Mouse (Mus musculus) right cerebral cortex, postnatal 25 days (tissue): ENCODE measurements around the gene Hsd17b2.
"Not testable (repeated sequence)": the region's sequence is repeated elsewhere in the genome, so short reads cannot be mapped to it uniquely, and the experiment has no call there.

Experiments used
- DNase-seq: peaks from one replicate; pipeline ENCODE4 v3.0.0; 2022

The Hsd17b2 gene

GRCm38 (mm10) chr8:117718152-117718860 is 16.6 kb downstream of the Hsd17b2 start:
- DNase-seq: no peak

- no peak for DNase-seq
Observed at GRCm38 (mm10) chr8:117726467-117726866, 24.8 kb downstream of the Hsd17b2 start.

- no peak for DNase-seq
Observed at GRCm38 (mm10) chr8:117727561-117727960, 25.9 kb downstream of the Hsd17b2 start.

- no peak for DNase-seq
Observed at GRCm38 (mm10) chr8:117728234-117728633, 26.5 kb downstream of the Hsd17b2 start.

- no peak for DNase-seq
Observed at GRCm38 (mm10) chr8:117730980-117731379, 29.3 kb downstream of the Hsd17b2 start.

GRCm38 (mm10) chr8:117736657-117737175 is 35.0 kb downstream of the Hsd17b2 start:
- no peak for DNase-seq

- DNase-seq: not testable (repeated sequence)
Observed at GRCm38 (mm10) chr8:117738206-117738605, 36.5 kb downstream of the Hsd17b2 start.

- no peak for DNase-seq
Observed at GRCm38 (mm10) chr8:117740387-117740998, 38.8 kb downstream of the Hsd17b2 start.

GRCm38 (mm10) chr8:117742431-117743012 is 40.8 kb downstream of the Hsd17b2 start:
- DNase-seq: no peak

- DNase-seq: no peak
Observed at GRCm38 (mm10) chr8:117746651-117747050, 44.9 kb downstream of the Hsd17b2 start.

GRCm38 (mm10) chr8:117747428-117747827 is 45.7 kb downstream of the Hsd17b2 start:
- no peak for DNase-seq

GRCm38 (mm10) chr8:117747886-117748730 is 46.4 kb downstream of the Hsd17b2 start:
- no peak for DNase-seq

- DNase-seq: no peak
Observed at GRCm38 (mm10) chr8:117749436-117749835, 47.7 kb downstream of the Hsd17b2 start.

GRCm38 (mm10) chr8:117757900-117758299 is 56.2 kb downstream of the Hsd17b2 start:
- no peak for DNase-seq

GRCm38 (mm10) chr8:117762776-117763175 is 61.1 kb downstream of the Hsd17b2 start:
- no peak for DNase-seq

- DNase-seq: no peak
Observed at GRCm38 (mm10) chr8:117764625-117765024, 62.9 kb downstream of the Hsd17b2 start.

GRCm38 (mm10) chr8:117765947-117766346 is 64.2 kb downstream of the Hsd17b2 start:
- DNase-seq: no peak

- no peak for DNase-seq
Observed at GRCm38 (mm10) chr8:117768971-117769370, 67.3 kb downstream of the Hsd17b2 start.

- DNase-seq: no peak
Observed at GRCm38 (mm10) chr8:117771115-117771836, 69.6 kb downstream of the Hsd17b2 start.

GRCm38 (mm10) chr8:117772126-117772525 is 70.4 kb downstream of the Hsd17b2 start:
- no peak for DNase-seq

- DNase-seq: no peak
Observed at GRCm38 (mm10) chr8:117772597-117772996, 70.9 kb downstream of the Hsd17b2 start.

- DNase-seq: no peak
Observed at GRCm38 (mm10) chr8:117775626-117776025, 73.9 kb downstream of the Hsd17b2 start.
